Mouse (Mus musculus) hindbrain, embryonic 15.5 days (tissue): ENCODE data around the gene B130006D01Rik. TPM values are rescaled to one million over a fixed set of nuclear protein-coding genes. Genes with fewer than 3 reads are reported as not detected.

Experiments
- ATAC-seq: fragments of 200-750 bp; cut with Nextera tagmentation; 2 replicates; pipeline ENCODE4 v1.8.0; 2017; ENCODE audit warnings: low read depth, moderate number of reproducible peaks, moderate TSS enrichment; ENCODE audit not compliant: low FRiP score
- H3K27ac ChIP-seq: fragments of 300-500 bp; sonication (generic); replicated peaks from 2 replicates; pipeline ENCODE4 v1.5.1; 2015; ENCODE audit warnings: mild to moderate bottlenecking, inconsistent platforms
- H3K27me3 ChIP-seq: fragments of 300-500 bp; sonication (generic); 2 replicates; pipeline ENCODE4 v1.6.1; 2015; ENCODE audit warnings: control low read depth, inconsistent platforms
- H3K36me3 ChIP-seq: fragments of 300-500 bp; sonication (generic); 2 replicates; pipeline ENCODE4 v1.6.1; 2015; ENCODE audit warnings: control low read depth, inconsistent platforms
- H3K4me1 ChIP-seq: fragments of 300-500 bp; sonication (generic); replicated peaks from 2 replicates; pipeline ENCODE4 v1.6.1; 2015; ENCODE audit warnings: control low read depth, inconsistent platforms
- H3K4me2 ChIP-seq: fragments of 300-500 bp; sonication (generic); 2 replicates; pipeline ENCODE4 v1.6.1; 2015; ENCODE audit warnings: moderate library complexity, mild to moderate bottlenecking, inconsistent platforms
- H3K4me3 ChIP-seq: fragments of 300-500 bp; sonication (generic); 2 replicates; pipeline ENCODE4 v1.5.1; 2015; ENCODE audit warnings: mild to moderate bottlenecking, inconsistent platforms
- H3K9ac ChIP-seq: fragments of 300-500 bp; sonication (generic); 2 replicates; pipeline ENCODE4 v1.6.1; 2015; ENCODE audit warnings: inconsistent platforms
- H3K9me3 ChIP-seq: fragments of 300-500 bp; sonication (generic); 2 replicates; pipeline ENCODE4 v1.6.1; 2016; ENCODE audit warnings: control low read depth, inconsistent platforms
- WGBS: fragments of 180-500 bp; shearing (Covaris S2); methylation state at CpG from one replicate; pipeline ENCODE4 v1.1.7; 2015; 5-methylcytosine and 5-hydroxymethylcytosine counted together
- polyA plus RNA-seq: library from polyadenylated mRNA; unstranded; fragments of >200 nt; fragmentation: Nextera tagmentation; extraction: Ambion mirVana; gene quantifications from 2 replicates; pipeline ENCODE4 v1.2.1, GENCODE M21; 2015

The B130006D01Rik gene
- polyA plus RNA-seq, 1 experiment from 2014 or later: 1.1 TPM

GRCm38 (mm10) chr11:95716136-95716535, 7.3 kb upstream of the B130006D01Rik start:
- H3K36me3 ChIP-seq: no peaks in the 10 kb centered on the region
- peaks cover 32% of the 10 kb centered on the region for H3K4me1 ChIP-seq
- no peak overlapping the region for H3K27ac ChIP-seq
- 53% methylated on average over 8 of the region's 8 CpGs for WGBS
- peak overlapping the region; percentile 86; the same call in 1 of the 2 replicates for H3K4me2 ChIP-seq
- H3K27me3 ChIP-seq: no peaks in the 10 kb centered on the region
- no peak overlapping the region for H3K4me3 ChIP-seq
- no peaks in the 10 kb centered on the region for H3K9me3 ChIP-seq
- no peak for ATAC-seq
- no peak overlapping the region for H3K9ac ChIP-seq

DNA sequence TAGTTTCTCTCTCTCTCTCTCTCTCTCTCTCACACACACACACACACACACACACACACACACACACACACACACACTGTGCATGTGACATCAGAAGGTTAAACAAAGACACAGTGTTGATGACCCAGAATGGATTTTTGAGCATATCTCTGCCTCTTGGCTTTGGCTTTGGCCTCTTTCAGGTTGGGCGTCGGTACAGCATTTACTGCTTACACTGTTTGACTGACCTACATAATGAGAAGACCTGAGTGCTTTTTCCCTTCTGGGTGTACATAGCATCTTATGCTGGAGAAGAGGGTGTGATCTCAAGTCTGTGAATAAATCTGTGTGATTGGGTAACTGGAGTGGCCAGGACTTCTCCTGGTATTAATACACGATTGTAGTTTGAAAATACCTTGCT, 4.0 kb upstream of the B130006D01Rik start:
- no peaks in the 10 kb centered on the region for H3K9me3 ChIP-seq
- H3K27ac ChIP-seq: no peak overlapping the region
- no peaks in the 10 kb centered on the region for H3K36me3 ChIP-seq
- ATAC-seq: no peak
- no peaks in the 10 kb centered on the region for H3K27me3 ChIP-seq
- H3K4me3 ChIP-seq: no peak overlapping the region
- H3K4me1 ChIP-seq: peaks cover 20% of the 10 kb centered on the region
- 90% methylated on average over 3 of the region's 3 CpGs for WGBS
- no peak overlapping the region for H3K9ac ChIP-seq
- H3K4me2 ChIP-seq: no peak overlapping the region

- Histone ChIP-seq H3K36me3 (no peaks in the 10 kb centered on the region), H3K9ac (no peak overlapping the region), H3K27ac (no peak overlapping the region), H3K4me3 (no peak overlapping the region), H3K27me3 (no peaks in the 10 kb centered on the region), H3K4me2 (no peak overlapping the region), H3K9me3 (no peaks in the 10 kb centered on the region), H3K4me1 (no peaks in the 10 kb centered on the region)
- WGBS: 97% methylated on average over 4 of the region's 4 CpGs
- no peak for ATAC-seq
Measured at GRCm38 (mm10) chr11:95724466-95724865, 1.1 kb downstream of the B130006D01Rik start.

GRCm38 (mm10) chr11:95726156-95726555, 2.8 kb downstream of the B130006D01Rik start:
- 83% methylated on average over 4 of the region's 4 CpGs for WGBS
- H3K9ac ChIP-seq: no peak overlapping the region

DNA sequence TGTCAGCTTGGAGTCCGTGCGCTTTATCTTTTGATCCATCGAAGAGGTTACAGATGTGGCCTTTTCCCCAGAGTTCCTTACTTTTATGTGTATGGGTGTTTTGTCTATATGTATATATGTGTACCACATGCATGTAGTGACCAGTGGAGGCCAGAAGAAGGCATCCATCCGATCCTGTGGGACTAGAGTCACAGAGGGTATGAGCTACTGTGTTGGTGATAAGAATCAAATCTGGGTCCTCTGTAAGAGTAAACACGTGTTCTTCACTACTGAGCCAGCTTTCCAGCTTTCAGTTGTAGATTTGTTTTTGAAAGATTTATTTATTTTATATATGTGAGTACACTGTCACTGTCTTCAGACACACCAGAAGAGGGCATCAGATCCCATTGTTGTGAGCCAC, 4.6 kb downstream of the B130006D01Rik start:
- H3K9ac ChIP-seq: no peak overlapping the region
- H3K27me3 ChIP-seq: no peaks in the 10 kb centered on the region
- no peaks in the 10 kb centered on the region for H3K36me3 ChIP-seq
- 91% methylated on average over 5 of the region's 5 CpGs for WGBS
- no peak overlapping the region for H3K4me2 ChIP-seq
- H3K4me3 ChIP-seq: no peak overlapping the region
- H3K27ac ChIP-seq: no peak overlapping the region
- ATAC-seq: no peak
- no peaks in the 10 kb centered on the region for H3K4me1 ChIP-seq
- no peaks in the 10 kb centered on the region for H3K9me3 ChIP-seq

More at GRCm38 (mm10) chr11:95726156-95726555, 2.8 kb downstream of the B130006D01Rik start:
- no peaks in the 10 kb centered on the region for H3K4me1 ChIP-seq
- no peak overlapping the region for H3K4me3 ChIP-seq
- no peak overlapping the region for H3K27ac ChIP-seq
- H3K4me2 ChIP-seq: no peak overlapping the region
- no peaks in the 10 kb centered on the region for H3K27me3 ChIP-seq
- ATAC-seq: no peak
- no peaks in the 10 kb centered on the region for H3K36me3 ChIP-seq
- H3K9me3 ChIP-seq: no peaks in the 10 kb centered on the region

DNA sequence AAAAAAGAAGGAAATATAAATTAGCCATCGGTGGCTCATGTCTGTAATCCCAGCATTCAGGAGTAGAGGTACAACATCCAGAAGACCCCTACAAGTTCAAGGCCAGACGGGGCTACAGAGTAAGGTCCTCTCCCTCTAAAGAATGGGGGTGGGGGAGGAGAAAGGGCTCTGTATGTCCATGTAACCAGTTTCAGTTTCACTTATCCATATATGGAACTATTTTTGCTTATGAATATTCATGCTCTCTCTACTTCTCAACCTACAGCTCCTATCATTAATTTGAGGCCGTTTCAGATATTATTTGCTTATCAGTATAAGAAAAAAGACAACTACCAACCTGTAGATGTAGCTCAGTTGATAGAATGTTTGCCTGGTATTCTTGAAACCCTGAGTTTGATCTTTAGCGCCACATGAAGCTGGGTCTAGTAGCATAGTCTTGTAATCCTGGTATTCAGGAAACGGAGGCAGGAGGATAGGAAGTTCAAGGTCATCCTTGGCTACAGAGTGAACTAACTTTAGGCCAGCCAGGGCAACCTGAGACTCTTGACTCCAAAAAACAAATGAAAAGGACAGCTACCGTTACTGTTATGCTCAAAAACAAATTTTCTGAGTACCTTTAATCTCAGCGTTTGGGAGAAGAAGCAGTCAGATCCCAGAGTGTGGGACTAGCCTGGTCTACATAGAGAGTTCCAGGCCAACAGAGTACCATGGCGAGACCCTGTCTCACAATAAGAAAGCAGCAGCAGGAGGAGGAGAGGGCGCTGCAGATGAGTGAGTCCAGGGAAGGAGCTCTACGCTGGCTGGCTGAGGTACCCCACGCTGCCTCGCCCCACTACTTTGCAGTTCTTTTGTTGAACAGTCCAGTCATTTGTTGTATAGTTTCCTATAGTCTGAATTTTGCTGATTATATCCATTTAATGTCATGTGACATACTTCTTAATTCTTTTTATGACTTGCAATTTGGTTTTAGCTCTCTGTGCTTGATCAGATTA, 5.8 kb downstream of the B130006D01Rik start:
- Histone ChIP-seq H3K9me3 (no peaks in the 10 kb centered on the region), H3K27me3 (no peaks in the 10 kb centered on the region), H3K9ac (no peak overlapping the region), H3K4me2 (no peak overlapping the region), H3K27ac (no peak overlapping the region), H3K4me1 (no peaks in the 10 kb centered on the region), H3K4me3 (no peak overlapping the region), H3K36me3 (no peaks in the 10 kb centered on the region)
- 85% methylated on average over 12 of the region's 12 CpGs for WGBS
- ATAC-seq: no peak

DNA sequence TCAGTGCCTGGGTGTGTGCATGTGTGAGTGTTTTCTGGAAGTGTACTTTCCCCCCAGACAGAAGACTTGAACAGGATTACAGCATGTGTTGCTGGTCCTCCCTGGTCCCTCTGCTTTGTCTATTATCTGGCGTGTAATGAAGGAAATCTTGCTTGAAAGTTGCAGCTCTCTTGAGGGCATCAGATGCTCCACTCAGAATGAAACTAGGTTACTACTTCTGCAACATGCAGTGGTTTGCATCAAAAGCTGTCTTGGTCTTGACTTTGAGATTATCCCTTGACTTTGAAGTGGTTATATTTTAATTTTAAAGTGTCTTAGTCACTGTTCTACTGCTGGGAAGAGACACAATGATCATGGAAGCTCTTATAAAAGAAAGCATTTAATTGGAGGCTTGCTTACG, 11.1 kb downstream of the B130006D01Rik start:
- H3K27ac ChIP-seq: no peak overlapping the region
- no peaks in the 10 kb centered on the region for H3K9me3 ChIP-seq
- H3K9ac ChIP-seq: no peak overlapping the region
- H3K4me1 ChIP-seq: peaks cover 5% of the 10 kb centered on the region; the same call in 1 of the 2 replicates
- no peak overlapping the region for H3K4me2 ChIP-seq
- 94% methylated on average over 2 of the region's 2 CpGs for WGBS
- H3K36me3 ChIP-seq: no peaks in the 10 kb centered on the region
- H3K4me3 ChIP-seq: no peak overlapping the region
- no peak for ATAC-seq
- no peaks in the 10 kb centered on the region for H3K27me3 ChIP-seq

DNA sequence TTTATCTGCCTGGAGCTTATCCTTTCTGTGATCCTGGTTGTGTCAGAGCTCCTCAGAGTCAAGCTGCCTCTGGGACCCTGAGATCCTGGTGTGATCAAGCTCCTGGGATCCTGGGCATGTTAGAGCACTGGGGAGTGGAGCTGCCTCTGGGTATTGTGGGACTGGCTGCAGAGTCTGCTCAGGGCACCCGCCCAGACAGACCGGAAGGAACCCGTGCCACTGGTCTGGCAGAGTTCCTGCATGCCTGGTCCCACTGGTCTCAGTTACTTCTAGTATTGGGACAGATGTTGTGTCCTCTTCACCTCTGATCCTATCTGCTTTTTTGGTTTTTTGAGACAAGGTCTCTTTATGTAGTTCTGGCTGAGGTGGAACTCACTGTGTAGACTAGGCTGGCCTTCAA, 14.4 kb downstream of the B130006D01Rik start:
- Histone ChIP-seq H3K4me1 (peaks cover 5% of the 10 kb centered on the region; the same call in 1 of the 2 replicates), H3K27me3 (no peaks in the 10 kb centered on the region), H3K4me3 (no peak overlapping the region), H3K9me3 (no peaks in the 10 kb centered on the region), H3K27ac (no peak overlapping the region; the same call in 1 of the 2 replicates), H3K4me2 (no peak overlapping the region), H3K9ac (no peak overlapping the region), H3K36me3 (no peaks in the 10 kb centered on the region)
- no peak for ATAC-seq
- WGBS: 81% methylated on average over 3 of the region's 3 CpGs

DNA sequence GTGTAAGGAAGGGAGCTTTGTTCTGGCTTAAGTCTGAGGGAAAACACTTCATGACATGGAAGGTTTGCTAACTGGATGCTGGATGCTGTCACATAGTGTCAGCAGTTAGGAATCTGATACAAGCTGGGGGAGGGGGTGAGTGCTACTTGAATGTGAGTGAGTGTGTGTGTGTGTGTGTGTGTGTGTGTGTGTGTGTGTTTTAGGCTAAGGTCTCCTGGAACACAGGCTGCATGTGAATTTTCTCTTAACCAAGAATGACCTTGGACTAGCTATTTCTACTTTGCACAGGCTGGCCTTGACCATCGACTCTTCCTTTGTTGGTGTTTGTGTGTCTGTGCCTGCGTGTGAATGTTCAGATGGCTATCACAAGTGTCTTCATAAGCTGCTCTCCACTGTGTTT, 21.1 kb downstream of the B130006D01Rik start:
- H3K27me3 ChIP-seq: no peaks in the 10 kb centered on the region
- peaks cover 4% of the 10 kb centered on the region; the same call in 1 of the 2 replicates for H3K4me1 ChIP-seq
- H3K4me3 ChIP-seq: no peak overlapping the region
- H3K4me2 ChIP-seq: no peak overlapping the region
- no peak overlapping the region for H3K27ac ChIP-seq
- no peaks in the 10 kb centered on the region for H3K9me3 ChIP-seq
- WGBS: 97% methylated on average over 2 of the region's 2 CpGs
- no peak overlapping the region for H3K9ac ChIP-seq
- ATAC-seq: no peak
- H3K36me3 ChIP-seq: 0 out of 2 replicates have a peak, but pooled peaks cover 7% of the 10 kb centered on the region

- H3K4me3 ChIP-seq: no peak overlapping the region
- H3K4me1 ChIP-seq: peaks cover 4% of the 10 kb centered on the region; the same call in 1 of the 2 replicates
Measured at GRCm38 (mm10) chr11:95746821-95747220, 23.4 kb downstream of the B130006D01Rik start.

GRCm38 (mm10) chr11:95748331-95748730, 24.9 kb downstream of the B130006D01Rik start:
- Histone ChIP-seq H3K9me3 (no peaks in the 10 kb centered on the region), H3K9ac (no peak overlapping the region), H3K27me3 (no peaks in the 10 kb centered on the region), H3K4me1 (peaks cover 4% of the 10 kb centered on the region; the same call in 1 of the 2 replicates), H3K27ac (no peak overlapping the region), H3K4me3 (no peak overlapping the region), H3K36me3 (peaks cover 16% of the 10 kb centered on the region; the same call in 1 of the 2 replicates), H3K4me2 (no peak overlapping the region)
- no peak for ATAC-seq
- 84% methylated on average over 5 of the region's 5 CpGs for WGBS

More at GRCm38 (mm10) chr11:95746821-95747220, 23.4 kb downstream of the B130006D01Rik start:
- Histone ChIP-seq H3K27me3 (no peaks in the 10 kb centered on the region), H3K36me3 (0 out of 2 replicates have a peak, but pooled peaks cover 14% of the 10 kb centered on the region), H3K27ac (no peak overlapping the region), H3K9me3 (no peaks in the 10 kb centered on the region), H3K4me2 (no peak overlapping the region), H3K9ac (no peak overlapping the region)
- ATAC-seq: no peak
- 70% methylated on average over 4 of the region's 4 CpGs for WGBS

DNA sequence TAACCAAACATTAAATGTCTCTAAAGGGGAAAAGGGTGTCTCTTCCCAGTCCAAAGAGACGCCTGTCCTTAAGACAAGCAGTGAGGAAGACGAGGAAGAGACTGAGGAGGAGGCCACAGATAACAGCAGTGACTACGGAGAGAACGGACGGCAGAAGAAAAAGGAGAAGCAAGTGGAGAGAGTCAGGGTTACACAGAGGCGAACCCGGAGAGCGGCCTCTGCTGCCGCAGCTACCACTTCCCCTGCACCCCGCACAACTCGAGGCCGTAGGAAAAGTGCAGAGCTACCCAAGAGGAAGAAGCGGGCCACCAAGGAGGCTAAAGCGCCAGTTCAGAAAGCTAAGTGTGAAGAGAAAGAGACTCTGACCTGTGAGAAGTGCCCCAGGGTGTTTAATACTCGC, 26.2 kb downstream of the B130006D01Rik start:
- no peak for ATAC-seq
- 90% methylated on average over 15 of the region's 15 CpGs for WGBS

More for the DNA sequence above, 26.2 kb downstream of the B130006D01Rik start:
- Histone ChIP-seq H3K4me1 (peaks cover 4% of the 10 kb centered on the region; the same call in 1 of the 2 replicates), H3K27me3 (no peaks in the 10 kb centered on the region), H3K9ac (no peak overlapping the region), H3K9me3 (no peaks in the 10 kb centered on the region), H3K4me2 (no peak overlapping the region), H3K36me3 (peaks cover 24% of the 10 kb centered on the region; the same call in 1 of the 2 replicates), H3K27ac (no peak overlapping the region), H3K4me3 (no peak overlapping the region)
